Mouse (Mus musculus): Measurements from ENCODE around the gene Iqgap3. TPM values are rescaled to one million over a fixed set of nuclear protein-coding genes. Genes with fewer than 3 reads are reported as not detected.
A peak's percentile ranks its signal among the peaks of the same experiment; 100 is the strongest.

Gene Iqgap3
- polyA plus RNA-seq, 1 experiment from 2014 or later = 20.9 TPM

- Histone ChIP-seq H3K9ac (ENCODE audit: low read depth, low read length) (no peak overlapping the region), H3K27me3 (ENCODE audit: control insufficient read depth, insufficient read depth, low read length) (no peaks in the 10 kb centered on the region), H3K4me3 (ENCODE audit: low read length) (no peak overlapping the region), H3K4me1 (ENCODE audit: control insufficient read depth, insufficient read depth, low read length) (peaks cover 11% of the 10 kb centered on the region; the same call in 1 of the 2 replicates), H3K27ac (ENCODE audit: low read depth, low read length) (no peak overlapping the region), H3K4me2 (replicated peaks; ENCODE audit: low read depth, low read length) (no peak overlapping the region), H3K9me3 (ENCODE audit: control insufficient read depth, low read length) (no peaks in the 10 kb centered on the region), H3K36me3 (ENCODE audit: control insufficient read depth, insufficient read depth, low read length) (peaks cover 44% of the 10 kb centered on the region)
- WGBS = 86% methylated on average over 3 of the region's 9 CpGs
- no peak for ATAC-seq (ENCODE audit: low FRiP score, low TSS enrichment)
These were observed 3.7 kb downstream of the Iqgap3 start for GRCm38 (mm10) chr3:88085459-88085858.

DNA sequence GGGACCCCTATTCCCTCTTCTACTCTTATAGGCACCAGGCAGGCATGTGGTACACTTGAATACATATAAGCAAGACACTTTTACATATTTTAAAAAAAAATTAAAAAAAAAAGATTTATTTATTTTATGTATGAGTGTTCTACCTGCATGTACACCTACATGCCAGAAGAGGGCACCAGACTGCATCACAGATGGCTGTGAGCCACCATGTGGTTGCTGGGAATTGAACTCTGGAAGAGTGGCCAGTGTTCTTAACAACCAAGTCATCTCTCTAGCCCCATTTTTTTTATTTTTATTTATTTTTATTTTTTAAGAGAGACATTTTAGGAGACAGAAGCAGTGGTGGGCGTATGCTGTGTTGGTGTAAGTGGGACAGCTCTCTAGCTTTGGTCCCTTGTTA lies 5.9 kb downstream of the Iqgap3 start:
- peaks cover 5% of the 10 kb centered on the region; the same call in 1 of the 2 replicates for H3K4me1 ChIP-seq (ENCODE audit: control insufficient read depth, insufficient read depth, low read length)
- no peak overlapping the region for H3K9ac ChIP-seq (ENCODE audit: low read depth, low read length)
- no peak overlapping the region for H3K4me3 ChIP-seq (ENCODE audit: low read length)
- H3K27ac ChIP-seq (ENCODE audit: low read depth, low read length) = no peak overlapping the region
- no peaks in the 10 kb centered on the region for H3K9me3 ChIP-seq (ENCODE audit: control insufficient read depth, low read length)
- ATAC-seq (ENCODE audit: low FRiP score, low TSS enrichment) = no peak
- peaks cover 65% of the 10 kb centered on the region for H3K36me3 ChIP-seq (ENCODE audit: control insufficient read depth, insufficient read depth, low read length)
- no peak overlapping the region for H3K4me2 ChIP-seq (replicated peaks; ENCODE audit: low read depth, low read length)
- 81% methylated on average over 1 of the region's 1 CpGs for WGBS
- no peaks in the 10 kb centered on the region for H3K27me3 ChIP-seq (ENCODE audit: control insufficient read depth, insufficient read depth, low read length)

GRCm38 (mm10) chr3:88090106-88090505 lies 8.3 kb downstream of the Iqgap3 start:
- H3K4me1 ChIP-seq (ENCODE audit: control insufficient read depth, insufficient read depth, low read length) = no peaks in the 10 kb centered on the region
- H3K9ac ChIP-seq (ENCODE audit: low read depth, low read length) = no peak overlapping the region
- peaks cover 82% of the 10 kb centered on the region for H3K36me3 ChIP-seq (ENCODE audit: control insufficient read depth, insufficient read depth, low read length)
- no peaks in the 10 kb centered on the region for H3K27me3 ChIP-seq (ENCODE audit: control insufficient read depth, insufficient read depth, low read length)
- no peak for ATAC-seq (ENCODE audit: low FRiP score, low TSS enrichment)
- no peaks in the 10 kb centered on the region for H3K9me3 ChIP-seq (ENCODE audit: control insufficient read depth, low read length)
- 89% methylated on average over 7 of the region's 7 CpGs for WGBS
- H3K27ac ChIP-seq (ENCODE audit: low read depth, low read length) = no peak overlapping the region
- H3K4me3 ChIP-seq (ENCODE audit: low read length) = no peak overlapping the region
- H3K4me2 ChIP-seq (replicated peaks; ENCODE audit: low read depth, low read length) = no peak overlapping the region

DNA sequence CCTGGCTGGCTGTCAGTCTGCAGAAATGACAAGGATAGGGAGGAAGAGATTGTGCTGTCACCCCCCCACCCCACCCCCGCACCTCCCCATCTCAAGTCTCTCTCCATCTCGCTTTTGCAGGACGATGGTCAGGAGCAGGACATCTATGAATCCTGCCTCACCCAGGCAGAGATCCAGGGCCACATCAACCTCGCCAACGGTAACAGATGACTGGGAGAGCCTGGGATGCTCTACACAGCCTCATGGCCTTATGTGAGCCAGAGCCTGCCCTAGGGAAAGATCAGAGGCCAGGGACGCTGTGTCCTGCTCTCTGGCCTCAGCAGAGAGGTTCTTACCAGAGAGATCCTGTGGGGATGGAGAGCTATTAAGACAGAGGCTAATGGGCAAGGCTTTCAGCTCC lies 8.8 kb downstream of the Iqgap3 start:
- Histone ChIP-seq H3K4me3 (ENCODE audit: low read length) (no peak overlapping the region), H3K36me3 (ENCODE audit: control insufficient read depth, insufficient read depth, low read length) (peaks cover 82% of the 10 kb centered on the region), H3K9me3 (ENCODE audit: control insufficient read depth, low read length) (no peaks in the 10 kb centered on the region), H3K4me1 (ENCODE audit: control insufficient read depth, insufficient read depth, low read length) (no peaks in the 10 kb centered on the region), H3K27me3 (ENCODE audit: control insufficient read depth, insufficient read depth, low read length) (no peaks in the 10 kb centered on the region), H3K27ac (ENCODE audit: low read depth, low read length) (no peak overlapping the region), H3K9ac (ENCODE audit: low read depth, low read length) (no peak overlapping the region), H3K4me2 (replicated peaks; ENCODE audit: low read depth, low read length) (no peak overlapping the region)
- 94% methylated on average over 6 of the region's 6 CpGs for WGBS
- no peak for ATAC-seq (ENCODE audit: low FRiP score, low TSS enrichment)

DNA sequence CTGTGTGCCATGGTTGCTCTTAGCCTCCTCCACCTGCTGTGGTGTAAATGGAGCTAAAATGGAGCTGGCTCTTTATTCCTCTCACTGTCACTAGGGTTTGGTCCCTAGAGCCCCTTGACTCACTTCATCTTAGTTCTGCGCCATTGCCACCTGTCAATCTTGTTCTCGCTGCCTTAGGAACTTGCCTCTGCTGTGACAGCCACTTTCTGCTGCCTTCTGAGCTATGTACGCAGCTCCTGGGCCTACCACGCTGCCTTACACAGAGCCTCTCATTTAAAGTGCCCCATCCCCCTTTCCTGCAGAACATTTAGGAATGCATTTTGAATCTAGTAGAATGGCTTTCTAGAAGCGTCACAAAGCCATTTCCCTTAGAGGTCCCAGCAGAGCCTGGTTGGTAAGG lies 12.4 kb downstream of the Iqgap3 start:
- Histone ChIP-seq H3K27me3 (ENCODE audit: control insufficient read depth, insufficient read depth, low read length) (no peaks in the 10 kb centered on the region), H3K4me3 (ENCODE audit: low read length) (no peak overlapping the region), H3K9me3 (ENCODE audit: control insufficient read depth, low read length) (no peaks in the 10 kb centered on the region), H3K36me3 (ENCODE audit: control insufficient read depth, insufficient read depth, low read length) (peaks cover 72% of the 10 kb centered on the region), H3K4me2 (replicated peaks; ENCODE audit: low read depth, low read length) (no peak overlapping the region), H3K4me1 (ENCODE audit: control insufficient read depth, insufficient read depth, low read length) (no peaks in the 10 kb centered on the region), H3K27ac (ENCODE audit: low read depth, low read length) (no peak overlapping the region), H3K9ac (ENCODE audit: low read depth, low read length) (no peak overlapping the region)
- WGBS = 91% methylated on average over 5 of the region's 5 CpGs
- no peak for ATAC-seq (ENCODE audit: low FRiP score, low TSS enrichment)

DNA sequence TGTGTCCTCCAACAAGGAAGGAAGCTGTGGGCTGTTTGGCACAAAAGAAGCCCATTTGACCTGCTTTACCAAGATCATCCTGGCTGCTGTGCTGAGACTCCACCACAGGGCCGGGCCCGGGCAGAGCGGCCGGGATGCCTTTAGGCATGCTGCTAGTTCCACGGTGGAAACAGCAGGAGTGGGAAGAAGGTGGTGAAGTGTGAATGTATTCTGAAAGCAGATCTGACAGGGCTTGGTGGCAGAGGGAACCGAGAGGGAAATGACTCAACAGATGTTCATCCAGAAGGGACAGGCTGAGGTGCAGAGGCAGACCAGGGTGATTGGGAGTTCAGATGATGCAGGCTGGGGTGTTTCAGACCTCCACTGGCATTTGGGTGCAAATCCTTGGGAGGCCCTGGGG lies 15.9 kb downstream of the Iqgap3 start:
- Histone ChIP-seq H3K9ac (ENCODE audit: low read depth, low read length) (no peak overlapping the region), H3K4me3 (ENCODE audit: low read length) (no peak overlapping the region), H3K36me3 (ENCODE audit: control insufficient read depth, insufficient read depth, low read length) (peaks cover 64% of the 10 kb centered on the region), H3K4me1 (ENCODE audit: control insufficient read depth, insufficient read depth, low read length) (no peaks in the 10 kb centered on the region), H3K9me3 (ENCODE audit: control insufficient read depth, low read length) (no peaks in the 10 kb centered on the region), H3K27me3 (ENCODE audit: control insufficient read depth, insufficient read depth, low read length) (no peaks in the 10 kb centered on the region), H3K27ac (ENCODE audit: low read depth, low read length) (no peak overlapping the region), H3K4me2 (replicated peaks; ENCODE audit: low read depth, low read length) (no peak overlapping the region)
- 83% methylated on average over 6 of the region's 6 CpGs for WGBS
- ATAC-seq (ENCODE audit: low FRiP score, low TSS enrichment) = no peak

DNA sequence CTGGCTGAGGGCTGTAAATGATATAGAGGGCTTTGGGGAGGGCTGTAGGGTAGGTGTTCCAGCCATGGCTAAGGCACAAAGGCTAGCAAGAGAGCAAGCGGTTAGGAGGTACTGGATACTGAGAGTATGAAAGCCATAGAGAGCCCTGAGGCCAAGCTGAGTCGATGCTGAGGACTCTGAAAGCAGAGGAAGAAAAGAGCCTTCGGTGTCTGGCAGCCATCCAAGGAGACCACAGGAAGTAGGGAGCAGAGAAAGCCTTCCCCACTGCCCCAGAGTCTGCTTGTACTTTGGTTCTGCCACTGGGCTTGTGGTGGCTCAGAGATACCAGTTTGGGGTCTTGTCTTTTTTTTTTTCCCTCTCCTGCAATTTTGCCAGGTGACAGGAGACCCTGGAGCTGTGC lies 18.5 kb downstream of the Iqgap3 start:
- no peaks in the 10 kb centered on the region for H3K27me3 ChIP-seq (ENCODE audit: control insufficient read depth, insufficient read depth, low read length)
- no peak overlapping the region for H3K9ac ChIP-seq (ENCODE audit: low read depth, low read length)
- no peak overlapping the region for H3K4me2 ChIP-seq (replicated peaks; ENCODE audit: low read depth, low read length)
- peaks cover 58% of the 10 kb centered on the region for H3K36me3 ChIP-seq (ENCODE audit: control insufficient read depth, insufficient read depth, low read length)
- H3K9me3 ChIP-seq (ENCODE audit: control insufficient read depth, low read length) = no peaks in the 10 kb centered on the region
- no peaks in the 10 kb centered on the region for H3K4me1 ChIP-seq (ENCODE audit: control insufficient read depth, insufficient read depth, low read length)
- WGBS = 91% methylated on average over 3 of the region's 3 CpGs
- ATAC-seq (ENCODE audit: low FRiP score, low TSS enrichment) = no peak
- H3K4me3 ChIP-seq (ENCODE audit: low read length) = no peak overlapping the region
- H3K27ac ChIP-seq (ENCODE audit: low read depth, low read length) = no peak overlapping the region

- Histone ChIP-seq H3K36me3 (ENCODE audit: control insufficient read depth, insufficient read depth, low read length) (peaks cover 62% of the 10 kb centered on the region), H3K9ac (ENCODE audit: low read depth, low read length) (no peak overlapping the region), H3K27ac (ENCODE audit: low read depth, low read length) (no peak overlapping the region), H3K4me1 (ENCODE audit: control insufficient read depth, insufficient read depth, low read length) (no peaks in the 10 kb centered on the region), H3K4me3 (ENCODE audit: low read length) (no peak overlapping the region), H3K4me2 (replicated peaks; ENCODE audit: low read depth, low read length) (no peak overlapping the region), H3K27me3 (ENCODE audit: control insufficient read depth, insufficient read depth, low read length) (no peaks in the 10 kb centered on the region), H3K9me3 (ENCODE audit: control insufficient read depth, low read length) (no peaks in the 10 kb centered on the region)
- WGBS = 91% methylated on average over 7 of the region's 7 CpGs
- ATAC-seq (ENCODE audit: low FRiP score, low TSS enrichment) = no peak
These were observed 20.0 kb downstream of the Iqgap3 start for GRCm38 (mm10) chr3:88101736-88102135.

DNA sequence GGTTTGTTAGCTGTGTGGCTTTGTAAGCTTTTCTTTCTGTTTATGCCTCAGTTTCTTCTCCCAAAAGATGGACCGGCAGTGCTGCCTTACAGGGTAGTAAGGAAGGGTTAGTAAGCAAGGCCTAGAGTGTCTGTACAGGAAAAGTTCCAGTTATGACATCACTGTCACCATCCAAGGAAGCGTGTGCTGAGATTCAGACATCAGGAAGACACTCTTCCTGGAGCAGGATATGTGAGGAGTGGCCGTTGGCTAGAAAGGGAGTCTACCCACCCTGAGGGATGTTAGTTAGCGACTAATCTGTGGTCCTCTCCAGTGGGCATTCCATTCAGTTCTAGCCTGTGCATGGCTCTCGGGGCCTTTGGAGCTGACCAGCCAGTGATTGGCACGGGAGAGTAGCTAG lies 20.4 kb downstream of the Iqgap3 start:
- no peak overlapping the region for H3K4me3 ChIP-seq (ENCODE audit: low read length)
- H3K9ac ChIP-seq (ENCODE audit: low read depth, low read length) = no peak overlapping the region
- H3K4me2 ChIP-seq (replicated peaks; ENCODE audit: low read depth, low read length) = no peak overlapping the region
- H3K27ac ChIP-seq (ENCODE audit: low read depth, low read length) = peak overlapping the region; percentile 21; the same call in 1 of the 2 replicates
- no peaks in the 10 kb centered on the region for H3K9me3 ChIP-seq (ENCODE audit: control insufficient read depth, low read length)
- H3K4me1 ChIP-seq (ENCODE audit: control insufficient read depth, insufficient read depth, low read length) = no peaks in the 10 kb centered on the region
- 86% methylated on average over 6 of the region's 6 CpGs for WGBS
- no peaks in the 10 kb centered on the region for H3K27me3 ChIP-seq (ENCODE audit: control insufficient read depth, insufficient read depth, low read length)
- ATAC-seq (ENCODE audit: low FRiP score, low TSS enrichment) = no peak
- H3K36me3 ChIP-seq (ENCODE audit: control insufficient read depth, insufficient read depth, low read length) = peaks cover 62% of the 10 kb centered on the region

All from kidney, embryonic 14.5 days (tissue).